ENCODE assay signal across 15 mouse cellular contexts in the genomic region with DNA sequence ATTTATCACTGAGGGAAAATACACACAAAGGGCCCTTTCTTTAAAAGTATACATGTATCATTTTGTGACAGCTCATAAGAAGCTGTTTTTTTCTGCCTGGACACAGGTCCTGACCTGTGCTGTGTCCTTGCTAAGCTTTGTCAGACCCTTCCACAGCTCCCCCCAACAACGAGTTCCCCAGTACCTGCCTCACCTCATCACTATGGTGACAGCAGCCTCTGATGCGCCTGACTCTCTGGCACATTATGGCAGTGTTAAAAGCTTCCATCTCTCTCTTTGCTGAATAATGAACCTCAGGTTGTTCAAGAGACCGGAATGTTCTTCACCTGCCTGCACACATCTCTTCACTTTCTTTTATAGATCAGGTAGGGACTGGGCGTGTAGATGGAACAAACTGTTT.
"Had no signal": no experiment of that assay in that cellular context is flagged by ENCODE, and none has a peak within 500 bp of the region (broad histone marks: within the 10 kb centered on the region; RNA-seq: fewer than 3 reads in every experiment).

No protein-coding gene starts in this region.

- H3K4me1 ChIP-seq: limb, embryonic 15.5 days; liver, embryonic 12.5 days; stomach, embryonic 15.5 days had no signal

- H3K4me2 ChIP-seq: limb, embryonic 15.5 days; liver, embryonic 12.5 days; lung, embryonic 14.5 days; midbrain, embryonic 11.5 days; stomach, embryonic 15.5 days had no signal

- H3K9me3 ChIP-seq: limb, embryonic 15.5 days; liver, embryonic 12.5 days; stomach, embryonic 15.5 days had no signal

- H3K36me3 ChIP-seq: limb, embryonic 15.5 days; stomach, embryonic 15.5 days had no signal

- ATAC-seq: intestine, postnatal 0 days; liver, embryonic 12.5 days had no signal

- H3K4me3 ChIP-seq: left cerebral cortex, adult 2 months; limb, embryonic 15.5 days; liver, embryonic 12.5 days; stomach, embryonic 15.5 days had no signal

- DNase-seq: kidney, adult 8-10 months; kidney, postnatal 25 days; lung, embryonic 14.5 days; lung, postnatal 10 days; lung, postnatal 4 days; retina, postnatal 1 day; right cerebral cortex, postnatal 14 days; thymus, adult 2 months; thymus, postnatal 25 days had no signal

- H3K27me3 ChIP-seq: limb, embryonic 15.5 days; liver, embryonic 12.5 days; stomach, embryonic 15.5 days had no signal

- H3K27ac ChIP-seq: left cerebral cortex, adult 2 months; limb, embryonic 15.5 days; liver, embryonic 12.5 days; stomach, embryonic 15.5 days had no signal

- H3K9ac ChIP-seq: limb, embryonic 15.5 days; liver, embryonic 12.5 days; lung, embryonic 14.5 days; stomach, embryonic 15.5 days had no signal
